Mouse (Mus musculus): ENCODE data around the gene Grap.

GRCm38 (mm10) chr11:61647110-61647910 lies 5.8 kb upstream of the Grap start:
- TF ChIP-seq CTCF (IDR thresholded peaks at IDR 0.05; ENCODE audit: low read depth) (no peak), EP300 (IDR thresholded peaks at IDR 0.05; ENCODE audit: low read depth) (no peak)
